Mouse (Mus musculus) heart, embryonic 15.5 days (tissue): ENCODE measurements around the gene Eif2b4. TPM values are rescaled to one million over a fixed set of nuclear protein-coding genes. Genes with fewer than 3 reads are reported as not detected.

Experiments used
- ATAC-seq: fragments of 200-750 bp; cut with Nextera tagmentation; replicated peaks from 2 replicates; pipeline ENCODE4 v1.8.0; 2017; ENCODE audit warnings: low read depth, moderate TSS enrichment; ENCODE audit not compliant: insufficient number of reproducible peaks, insufficient read depth, low FRiP score
- H3K27ac ChIP-seq: fragments of 300-500 bp; sonication (generic); 2 replicates; pipeline ENCODE4 v1.5.1; 2015; ENCODE audit warnings: mild to moderate bottlenecking, inconsistent platforms
- H3K27me3 ChIP-seq: fragments of 300-500 bp; sonication (generic); 2 replicates; pipeline ENCODE4 v1.6.1; 2015; ENCODE audit warnings: inconsistent platforms
- H3K36me3 ChIP-seq: fragments of 300-500 bp; sonication (generic); 2 replicates; pipeline ENCODE4 v1.6.1; 2015; ENCODE audit warnings: mild to moderate bottlenecking, inconsistent platforms
- H3K4me1 ChIP-seq: fragments of 300-500 bp; sonication (generic); replicated peaks from 2 replicates; pipeline ENCODE4 v1.6.1; 2015; ENCODE audit warnings: inconsistent platforms
- H3K4me2 ChIP-seq: fragments of 300-500 bp; sonication (generic); 2 replicates; pipeline ENCODE4 v1.6.1; 2015; ENCODE audit warnings: inconsistent platforms, mild to moderate bottlenecking, moderate library complexity
- H3K4me3 ChIP-seq: fragments of 300-500 bp; sonication (generic); 2 replicates; pipeline ENCODE4 v1.5.1; 2015; ENCODE audit warnings: mild to moderate bottlenecking, inconsistent platforms
- H3K9ac ChIP-seq: fragments of 300-500 bp; sonication (generic); 2 replicates; pipeline ENCODE4 v1.6.1; 2015; ENCODE audit warnings: mild to moderate bottlenecking, inconsistent platforms
- H3K9me3 ChIP-seq: fragments of 300-500 bp; sonication (generic); replicated peaks from 2 replicates; pipeline ENCODE4 v1.6.1; 2016; ENCODE audit warnings: inconsistent platforms
- WGBS: fragments of 180-500 bp; shearing (Covaris S2); methylation state at CpG from one replicate; pipeline ENCODE4 v1.1.7; 2015; ENCODE audit warnings: mixed read lengths; 5-methylcytosine and 5-hydroxymethylcytosine counted together
- polyA plus RNA-seq: library from polyadenylated mRNA; unstranded; fragments of >200 nt; fragmentation: Nextera tagmentation; extraction: Ambion mirVana; gene quantifications from 2 replicates; pipeline ENCODE4 v1.2.1, GENCODE M21; 2015

The Eif2b4 gene
- polyA plus RNA-seq, 1 experiment from 2014 or later, result 51.8 TPM

GRCm38 (mm10) chr5:31138968-31139425, 54.2 kb downstream of the Eif2b4 start:
- Histone ChIP-seq H3K4me2 (peak overlapping the region; percentile 57), H3K9ac (no peak overlapping the region), H3K4me1 (peaks cover 25% of the 10 kb centered on the region), H3K36me3 (peaks cover 11% of the 10 kb centered on the region), H3K27me3 (peaks cover 60% of the 10 kb centered on the region), H3K9me3 (no peaks in the 10 kb centered on the region), H3K27ac (no peak overlapping the region), H3K4me3 (peak overlapping the region; percentile 31)
- no peak; the same call in 1 of the 2 replicates for ATAC-seq
- WGBS, result 7% methylated on average over 9 of the region's 9 CpGs

- no peak; the same call in 1 of the 2 replicates for ATAC-seq
- no peak within 1 kb of the TSS for H3K9ac ChIP-seq
- no peaks in the 10 kb centered on the region for H3K9me3 ChIP-seq
- H3K4me1 ChIP-seq, result peaks cover 25% of the 10 kb centered on the region
- H3K4me2 ChIP-seq, result peak within 1 kb of the TSS; percentile 57
- H3K27me3 ChIP-seq, result peaks cover 64% of the 10 kb centered on the region
- H3K36me3 ChIP-seq, result peaks cover 9% of the 10 kb centered on the region
- H3K27ac ChIP-seq, result no peak within 1 kb of the TSS
- WGBS, result 2% methylated on average over 52 of the region's 52 CpGs
- H3K4me3 ChIP-seq, result peak within 1 kb of the TSS; percentile 31
Measured at GRCm38 (mm10) chr5:31138241-31138967, 54.8 kb downstream of the Eif2b4 start, which contains the start of gene Ucn. Gene Ucn (minus strand): TSS chr5:31138829.

GRCm38 (mm10) chr5:31137658-31138057, 55.6 kb downstream of the Eif2b4 start:
- no peak overlapping the region for H3K27ac ChIP-seq
- peak overlapping the region; percentile 57 for H3K4me2 ChIP-seq
- no peak for ATAC-seq
- peaks cover 25% of the 10 kb centered on the region for H3K4me1 ChIP-seq
- 2% methylated on average over 13 of the region's 13 CpGs for WGBS
- no peaks in the 10 kb centered on the region for H3K9me3 ChIP-seq
- no peak overlapping the region for H3K9ac ChIP-seq
- H3K27me3 ChIP-seq, result peaks cover 64% of the 10 kb centered on the region
- H3K4me3 ChIP-seq, result peak overlapping the region; percentile 31
- peaks cover 5% of the 10 kb centered on the region for H3K36me3 ChIP-seq

Other genes starting within 250 kb of the Eif2b4 start
- 2.4 and 4.2 TPM in 2 replicates for gene Cgref1, start 247.8 kb downstream of the Eif2b4 start, polyA plus RNA-seq
- gene Preb, start 233.1 kb downstream of the Eif2b4 start, polyA plus RNA-seq, result 74.4 and 99.1 TPM in 2 replicates
- gene Tcf23, start 224.8 kb downstream of the Eif2b4 start, polyA plus RNA-seq, result 0.09 and 0.15 TPM in 2 replicates
- 116 and 118 TPM in 2 replicates for gene Atraid, start 145.1 kb downstream of the Eif2b4 start, polyA plus RNA-seq
- 5.8 and 9.3 TPM in 2 replicates for gene Slc5a6, start 144.5 kb downstream of the Eif2b4 start, polyA plus RNA-seq
- 11.0 and 19.0 TPM in 2 replicates for gene Cad, start 138.7 kb downstream of the Eif2b4 start, polyA plus RNA-seq
- not detected in 2 replicates for gene Dnajc5g, start 87.1 kb downstream of the Eif2b4 start, polyA plus RNA-seq
- 0.25 and 0.36 TPM in 2 replicates for gene Slc30a3, start 85.2 kb downstream of the Eif2b4 start, polyA plus RNA-seq
- 8.0 and 9.9 TPM in 2 replicates for gene Trim54, start 76.7 kb downstream of the Eif2b4 start, polyA plus RNA-seq
- gene Ucn, start 54.6 kb downstream of the Eif2b4 start, polyA plus RNA-seq, result not detected in 2 replicates
- gene Mpv17, start 39.2 kb downstream of the Eif2b4 start, polyA plus RNA-seq, result 77.0 and 83.6 TPM in 2 replicates
- 0.63 and 2.1 TPM in 2 replicates for gene Gm29609, start 13.5 kb downstream of the Eif2b4 start, polyA plus RNA-seq
- 37.2 and 44.8 TPM in 2 replicates for gene Gtf3c2, start 13.3 kb downstream of the Eif2b4 start, polyA plus RNA-seq
- 107 and 117 TPM in 2 replicates for gene Snx17, start 203 bp downstream of the Eif2b4 start, polyA plus RNA-seq
- gene Zfp513, start 8.9 kb upstream of the Eif2b4 start, polyA plus RNA-seq, result 5.4 and 8.0 TPM in 2 replicates
- gene Ppm1g, start 27.3 kb upstream of the Eif2b4 start, polyA plus RNA-seq, result 81.4 and 103 TPM in 2 replicates
- gene Nrbp1, start 47.4 kb upstream of the Eif2b4 start, polyA plus RNA-seq, result 109 and 131 TPM in 2 replicates
- gene Gm9970, start 47.8 kb upstream of the Eif2b4 start, polyA plus RNA-seq, result 0.25 and 0.28 TPM in 2 replicates
- 3.0 and 7.0 TPM in 2 replicates for gene Krtcap3, start 58.3 kb upstream of the Eif2b4 start, polyA plus RNA-seq
- 22.3 and 22.7 TPM in 2 replicates for gene Ift172, start 97.7 kb upstream of the Eif2b4 start, polyA plus RNA-seq
- 16.4 and 24.1 TPM in 2 replicates for gene Fndc4, start 102.7 kb upstream of the Eif2b4 start, polyA plus RNA-seq
- gene Gckr, start 104.0 kb upstream of the Eif2b4 start, polyA plus RNA-seq, result 0.09 and 0.30 TPM in 2 replicates